Mouse (Mus musculus) stomach, postnatal 0 days (tissue): ENCODE measurements around the gene Ptpn1.
A peak's percentile ranks its signal among the peaks of the same experiment; 100 is the strongest.

ENCODE experiments used
- CTCF ChIP-seq: IDR thresholded peaks from 2 replicates; pipeline ENCODE4 v1.5.1; 2016; ENCODE audit warnings: antibody characterized with exemption, low read depth, mild to moderate bottlenecking, moderate library complexity
- EP300 ChIP-seq: optimal IDR thresholded peaks from 2 replicates; pipeline ENCODE3; 2016; ENCODE audit warnings: antibody characterized with exemption

GRCm38 (mm10) chr2:167905561-167905960, 26.3 kb upstream of the Ptpn1 start:
- TF ChIP-seq EP300 (no peak), CTCF (peak; percentile 49)
